Mouse (Mus musculus) adrenal gland, adult 8-10 months (tissue): Measurements from ENCODE around the gene Chd2. TPM values are rescaled to one million over a fixed set of nuclear protein-coding genes. Genes with fewer than 3 reads are reported as not detected.
A peak's percentile ranks its signal among the peaks of the same experiment; 100 is the strongest.

ENCODE experiments used
- DNase-seq: peaks from one replicate; pipeline ENCODE4 v3.0.0; 2022
- total RNA-seq, 4 experiments: library from RNA; stranded (reverse); gene quantifications; 2 replicates each; pipeline ENCODE4 v1.2.4; 2022

Chd2 gene
- total RNA-seq, 4 experiments from 2014 or later, result 38.6 to 65.5 (median 49.7) TPM

- DNase-seq, result no peak
Observed at GRCm38 (mm10) chr7:73400051-73400916, 141.3 kb downstream of the Chd2 start.

GRCm38 (mm10) chr7:73399501-73400044 is 142.1 kb downstream of the Chd2 start:
- peak; percentile 56 for DNase-seq

GRCm38 (mm10) chr7:73398806-73399442 is 142.7 kb downstream of the Chd2 start:
- no peak for DNase-seq

GRCm38 (mm10) chr7:73398319-73398718 is 143.3 kb downstream of the Chd2 start:
- peak; percentile 83 for DNase-seq

GRCm38 (mm10) chr7:73394013-73394409 is 147.6 kb downstream of the Chd2 start:
- no peak for DNase-seq

- DNase-seq, result no peak
Observed at GRCm38 (mm10) chr7:73393307-73394012, 148.2 kb downstream of the Chd2 start.

GRCm38 (mm10) chr7:73392359-73392758 is 149.3 kb downstream of the Chd2 start:
- no peak for DNase-seq

GRCm38 (mm10) chr7:73391518-73392321 is 149.9 kb downstream of the Chd2 start:
- peak; percentile 25 for DNase-seq

- peak; percentile 87 for DNase-seq
Observed at GRCm38 (mm10) chr7:73391002-73391517, 150.6 kb downstream of the Chd2 start.

- no peak for DNase-seq
Observed at GRCm38 (mm10) chr7:73390426-73391001, 151.1 kb downstream of the Chd2 start.

- DNase-seq, result no peak
Observed at GRCm38 (mm10) chr7:73389871-73390294, 151.7 kb downstream of the Chd2 start.

- DNase-seq, result no peak
Observed at GRCm38 (mm10) chr7:73389419-73389818, 152.2 kb downstream of the Chd2 start.

- DNase-seq, result no peak
Observed at GRCm38 (mm10) chr7:73388866-73389265, 152.8 kb downstream of the Chd2 start.

- DNase-seq, result no peak
Observed at GRCm38 (mm10) chr7:73382843-73383242, 158.8 kb downstream of the Chd2 start.

- DNase-seq, result no peak
Observed at GRCm38 (mm10) chr7:73378034-73378433, 163.6 kb downstream of the Chd2 start.

GRCm38 (mm10) chr7:73377307-73377706 is 164.3 kb downstream of the Chd2 start:
- no peak for DNase-seq

Other genes starting within 250 kb of the Chd2 start
- 10 to 100 TPM; 12.8 to 16.1 (median 14.0) TPM for gene Rgma, start 166.3 kb downstream of the Chd2 start, total RNA-seq
- 10 to 100 TPM; 13.3 to 15.8 (median 14.3) TPM for gene Fam174b, start 198.5 kb upstream of the Chd2 start, total RNA-seq